Mouse (Mus musculus) thymus, postnatal 25 days (tissue): ENCODE results near the gene Rgs3.

Experiments used
- DNase-seq: peaks from one replicate; pipeline ENCODE4 v3.0.0; 2022

The Rgs3 gene

GRCm38 (mm10) chr4:62607345-62607744 lies 47.7 kb downstream of the Rgs3 start:
- DNase-seq, result no peak

DNA sequence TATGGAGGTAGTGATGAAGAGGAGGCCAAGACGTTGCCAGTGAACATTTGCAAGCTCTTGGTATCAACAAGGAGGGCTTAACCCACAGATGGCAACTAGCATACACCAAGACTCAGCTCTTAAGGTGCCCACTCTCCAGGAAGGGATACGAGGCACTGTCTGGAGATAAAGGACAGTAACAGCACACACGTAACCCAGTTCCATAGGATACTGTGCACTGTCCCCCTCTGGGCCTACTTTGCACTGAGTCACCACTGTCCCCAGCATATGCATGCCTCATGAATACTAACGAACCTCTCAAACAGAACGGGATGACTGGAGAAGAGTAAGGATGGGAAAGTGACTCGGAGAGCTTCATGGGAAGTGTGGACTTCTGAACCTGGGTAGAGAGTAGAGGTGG lies 48.2 kb downstream of the Rgs3 start:
- no peak for DNase-seq

GRCm38 (mm10) chr4:62609333-62609732 lies 49.7 kb downstream of the Rgs3 start:
- DNase-seq, result no peak

- no peak for DNase-seq
Measured at GRCm38 (mm10) chr4:62610142-62610675, 50.6 kb downstream of the Rgs3 start.

- DNase-seq, result no peak
Measured at GRCm38 (mm10) chr4:62612601-62613501, 53.2 kb downstream of the Rgs3 start.

GRCm38 (mm10) chr4:62613646-62614365 lies 54.2 kb downstream of the Rgs3 start:
- no peak for DNase-seq

DNA sequence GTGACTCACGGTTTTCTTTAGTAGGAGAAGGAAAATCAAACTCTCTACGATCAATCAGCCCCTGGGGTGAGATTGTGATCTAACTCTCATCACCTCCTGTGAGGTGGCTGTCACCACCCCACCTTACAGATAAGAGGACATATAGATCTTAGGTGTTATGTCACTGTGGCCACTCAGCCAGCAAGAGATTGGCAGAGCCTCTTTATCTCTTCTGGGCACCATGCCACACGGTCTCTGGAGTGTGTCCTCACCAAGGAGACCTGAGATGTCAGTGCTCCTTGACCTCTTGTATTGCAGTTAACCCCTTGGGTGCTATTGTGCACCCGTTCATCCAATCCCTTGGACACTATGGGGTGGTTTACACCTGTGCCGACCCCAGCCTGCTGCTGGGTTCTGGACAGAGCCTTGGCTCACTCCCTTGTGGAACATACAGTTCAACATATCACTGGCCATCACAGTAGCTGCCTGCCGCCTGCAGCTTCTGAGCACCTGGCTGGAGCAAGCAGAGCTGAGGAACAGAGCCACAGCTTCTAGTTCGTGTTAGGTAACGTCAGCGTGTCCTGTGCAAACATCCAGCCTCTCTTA lies 58.3 kb downstream of the Rgs3 start:
- DNase-seq, result no peak

DNA sequence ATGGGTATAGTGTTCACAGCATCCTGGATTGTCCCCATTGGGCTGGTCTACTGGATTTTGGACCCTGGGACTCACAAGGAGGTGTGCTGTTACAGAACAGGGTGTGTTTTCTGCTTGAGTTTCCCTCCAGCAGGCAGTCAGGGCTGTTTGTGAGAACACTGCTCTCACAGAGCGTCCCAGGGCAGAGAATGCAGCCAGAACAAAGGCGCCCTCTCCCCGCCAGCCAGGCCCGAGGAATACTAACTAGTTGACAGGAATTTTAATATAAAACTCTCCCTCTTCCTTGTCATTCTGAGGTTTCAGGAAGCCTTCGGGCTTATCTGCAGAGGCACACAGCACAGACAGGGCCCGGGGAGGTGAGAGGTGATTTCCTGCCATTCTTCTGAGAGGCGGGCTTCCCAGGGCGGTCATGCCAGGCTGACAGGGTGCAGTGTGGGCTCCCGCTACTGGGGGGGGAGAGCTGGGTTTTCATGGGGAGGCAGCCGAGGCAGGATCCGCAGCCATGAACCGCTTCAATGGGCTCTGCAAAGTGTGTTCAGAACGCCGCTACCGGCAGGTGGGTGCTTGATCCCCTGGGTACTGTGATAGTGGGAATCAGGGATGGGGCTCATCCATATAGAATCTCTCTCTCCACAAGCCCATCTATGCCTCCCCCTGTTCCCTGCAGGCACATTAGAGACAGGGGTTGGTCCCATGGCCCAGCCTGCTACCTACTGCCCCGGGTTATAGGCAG lies 59.8 kb downstream of the Rgs3 start:
- DNase-seq, result peak; percentile 41

- DNase-seq, result no peak
Measured at GRCm38 (mm10) chr4:62619965-62620244, 60.3 kb downstream of the Rgs3 start.

GRCm38 (mm10) chr4:62621151-62621550 lies 61.5 kb downstream of the Rgs3 start:
- DNase-seq, result no peak

DNA sequence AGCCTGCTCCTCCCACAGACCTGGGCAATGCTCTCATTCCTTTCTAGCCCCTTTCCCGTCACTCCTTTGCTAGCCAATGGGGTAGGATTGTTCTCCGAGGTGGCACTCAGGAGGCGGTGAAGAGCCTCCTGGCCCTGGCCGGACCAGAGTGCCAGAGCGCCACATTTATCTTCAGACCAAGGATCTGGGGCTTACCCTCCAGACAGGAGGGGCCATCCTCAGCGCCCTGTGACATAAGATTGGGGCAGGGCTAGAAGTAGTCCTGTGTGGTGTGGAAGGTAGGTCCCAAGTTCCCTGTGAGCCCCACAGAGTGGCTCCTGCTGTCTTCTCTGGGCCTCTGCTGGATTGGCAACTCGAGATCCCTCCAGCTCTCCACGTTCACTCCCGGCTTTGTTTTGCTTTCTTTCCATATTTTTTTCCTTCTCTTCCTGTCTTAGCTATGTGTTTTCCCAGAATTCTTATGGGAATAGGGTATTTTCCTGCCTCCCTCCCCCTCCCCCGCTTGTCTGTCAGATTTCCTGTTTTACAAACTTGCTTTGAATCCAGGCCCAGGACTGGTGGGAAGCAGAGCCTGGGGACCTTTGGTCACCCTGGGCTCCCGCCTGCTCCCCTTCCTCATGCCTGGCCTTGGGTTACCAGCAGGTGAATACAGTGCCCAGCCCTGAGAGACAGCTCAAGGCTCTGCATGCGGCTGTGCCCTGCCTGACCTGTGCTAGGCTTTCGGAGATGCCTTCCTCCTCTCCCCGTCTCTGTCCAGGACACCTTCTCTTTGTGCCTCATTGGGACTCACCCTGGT lies 62.4 kb downstream of the Rgs3 start:
- no peak for DNase-seq

- no peak for DNase-seq
Measured at GRCm38 (mm10) chr4:62623251-62624015, 63.8 kb downstream of the Rgs3 start.

DNA sequence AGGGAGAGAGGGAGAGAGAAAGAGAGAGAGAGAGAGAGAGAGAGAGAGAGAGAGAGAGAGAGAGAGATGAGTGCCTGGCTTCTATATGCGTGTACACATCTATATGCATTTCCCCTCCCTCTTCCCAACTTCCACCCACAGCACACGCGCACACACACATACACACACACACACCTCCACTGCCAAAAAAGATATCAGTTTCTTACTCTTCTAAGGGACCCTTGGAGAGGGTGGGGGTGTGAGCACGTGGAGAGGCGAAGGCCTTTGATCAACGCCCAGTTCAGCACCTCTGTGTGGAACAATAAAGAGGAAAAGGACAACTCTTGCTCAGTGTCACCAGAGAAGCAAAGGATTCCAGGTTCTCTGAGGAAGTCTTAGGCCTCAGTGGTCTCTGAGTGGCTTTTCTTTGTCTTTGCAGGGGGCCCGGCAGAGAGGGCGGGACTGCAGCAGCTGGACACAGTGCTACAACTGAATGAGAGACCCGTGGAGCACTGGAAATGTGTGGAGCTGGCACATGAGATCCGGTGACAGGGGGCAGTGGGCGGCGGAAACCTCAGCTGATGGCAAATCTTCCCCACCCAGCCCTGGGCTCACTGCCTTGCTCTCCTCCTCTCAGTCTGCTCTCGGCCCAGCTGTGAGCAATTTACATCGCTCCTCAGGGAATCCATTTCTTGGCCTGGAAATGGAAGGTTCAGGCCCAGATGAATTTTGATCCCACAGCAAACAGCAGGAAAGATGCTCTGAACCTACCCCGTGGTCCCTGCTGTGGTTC lies 65.2 kb downstream of the Rgs3 start:
- no peak for DNase-seq

DNA sequence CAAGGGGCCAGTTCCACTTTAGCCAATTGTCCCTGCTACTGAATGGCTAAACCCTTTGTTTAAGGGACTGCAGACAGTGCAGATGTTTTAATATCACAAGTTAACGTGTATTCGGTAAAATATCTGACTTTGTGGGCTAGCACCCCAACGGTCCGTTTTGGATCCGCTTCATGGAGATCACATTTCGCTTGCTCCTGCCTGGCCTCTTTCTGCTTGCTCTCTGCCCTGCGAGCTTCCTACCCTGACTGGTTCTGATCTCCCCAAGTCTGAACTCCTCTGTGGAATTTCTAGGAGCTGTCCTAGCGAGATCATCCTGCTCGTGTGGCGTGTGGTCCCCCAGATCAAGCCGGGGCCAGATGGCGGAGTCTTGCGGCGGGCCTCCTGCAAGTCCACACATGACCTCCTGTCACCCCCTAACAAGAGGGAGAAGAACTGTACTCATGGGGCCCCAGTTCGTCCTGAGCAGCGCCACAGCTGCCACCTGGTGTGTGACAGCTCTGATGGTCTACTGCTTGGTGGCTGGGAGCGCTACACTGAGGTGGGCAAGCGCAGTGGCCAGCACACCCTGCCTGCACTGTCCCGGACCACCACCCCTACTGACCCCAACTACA lies 65.9 kb downstream of the Rgs3 start:
- no peak for DNase-seq

DNA sequence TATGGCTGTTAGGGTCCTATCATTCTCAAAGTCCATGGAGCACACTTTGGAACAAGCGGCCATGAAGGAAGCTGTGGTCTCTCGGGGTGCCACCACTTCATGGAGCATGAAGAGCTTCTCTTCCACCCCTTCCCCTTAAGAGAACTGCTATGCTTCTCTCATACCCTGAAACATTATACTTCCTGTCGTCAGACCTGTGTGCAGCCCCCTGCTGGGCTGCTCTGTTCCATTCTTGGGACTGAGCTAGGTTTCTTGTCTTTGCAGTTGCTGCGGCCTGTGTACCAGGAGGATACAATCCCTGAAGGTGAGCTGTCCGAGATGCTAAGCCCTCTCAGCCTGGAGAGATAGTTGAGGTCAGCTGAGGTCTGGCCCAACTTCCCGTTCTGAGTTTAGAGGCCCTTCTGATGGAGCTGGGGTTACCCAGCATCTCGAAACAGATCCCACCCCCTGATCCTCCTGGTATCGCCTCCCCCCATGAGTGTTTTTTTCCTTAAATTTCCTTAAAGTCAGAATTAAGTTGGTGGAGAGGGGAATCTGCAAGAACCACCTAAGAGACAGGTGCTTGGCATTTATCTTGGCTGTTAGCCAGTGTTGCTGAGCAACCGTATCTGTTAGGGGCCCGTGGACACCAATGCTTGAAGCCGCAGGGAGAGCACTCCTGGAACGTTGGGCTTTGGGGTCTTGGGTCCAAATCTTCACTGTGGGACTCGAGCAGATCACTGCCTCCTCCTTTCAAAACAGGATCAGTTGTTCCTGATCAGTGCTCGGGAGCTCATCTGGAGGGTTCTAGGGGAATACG lies 66.8 kb downstream of the Rgs3 start:
- DNase-seq, result no peak

DNA sequence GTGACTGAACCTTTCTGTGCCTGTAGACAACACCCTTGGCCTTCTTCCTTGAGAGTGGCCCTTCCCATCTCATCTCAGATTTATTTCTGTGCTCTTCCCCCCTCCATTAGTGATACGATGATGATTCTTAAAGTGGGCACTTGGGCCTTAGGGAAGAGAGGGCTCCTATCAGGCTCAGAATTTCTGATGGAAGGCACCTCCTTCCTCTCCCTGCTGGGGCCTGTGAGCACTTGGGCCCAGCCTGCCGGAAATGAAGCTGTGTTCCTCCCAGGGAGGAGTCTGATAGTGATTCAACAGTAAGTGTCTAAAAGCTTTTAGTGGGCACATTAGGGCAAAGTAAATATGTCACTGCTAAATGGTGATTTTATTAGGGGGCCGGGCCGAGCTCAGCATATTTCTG lies 67.7 kb downstream of the Rgs3 start:
- no peak for DNase-seq

- no peak for DNase-seq
Measured at GRCm38 (mm10) chr4:62628547-62628946, 68.9 kb downstream of the Rgs3 start.

- no peak for DNase-seq
Measured at GRCm38 (mm10) chr4:62629461-62629860, 69.8 kb downstream of the Rgs3 start.

DNA sequence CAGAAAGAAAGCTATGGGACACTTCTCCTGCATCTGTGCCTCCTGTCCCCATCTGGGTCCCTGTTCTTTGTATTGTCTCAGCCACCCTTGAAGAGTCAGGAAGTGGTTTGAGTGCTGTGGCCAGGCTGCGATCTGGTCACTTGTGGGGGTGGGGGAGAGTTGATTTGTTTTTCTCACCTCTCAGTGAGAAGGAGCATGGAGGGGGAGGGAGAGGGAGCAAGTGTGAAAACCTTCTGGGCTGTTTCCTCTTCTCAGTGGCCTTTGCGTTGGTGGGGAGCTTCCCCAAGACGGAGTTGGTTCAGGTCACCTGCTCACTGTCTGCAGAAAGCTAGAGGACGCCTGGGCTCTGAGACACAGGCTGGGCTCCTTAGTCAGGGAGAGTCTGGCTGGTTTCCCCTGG lies 70.3 kb downstream of the Rgs3 start:
- peak; percentile 39 for DNase-seq
